Mouse (Mus musculus) gastrocnemius, adult 8-10 months (tissue): Measurements from ENCODE around the gene Slc25a40. TPM values are rescaled to one million over a fixed set of nuclear protein-coding genes. Genes with fewer than 3 reads are reported as not detected.

Experiments used
- DNase-seq, 2 experiments: peaks; one replicate each; pipeline ENCODE4 v3.0.0; 2022; ENCODE audit warnings: low spot score in 2 of 2
- total RNA-seq, 4 experiments: library from RNA; stranded (reverse); gene quantifications; 2 replicates each; pipeline ENCODE4 v1.2.4; 2022

The Slc25a40 gene
- total RNA-seq = 1 to 10 TPM; 3.1 to 3.3 (median 3.1) TPM

- peak; percentile 86 to 88 for DNase-seq
Measured at GRCm38 (mm10) chr5:8422157-8422931, at the start of gene Slc25a40, which contains the start of gene Dbf4. TSS of gene Slc25a40 (plus strand) at chr5:8422850. TSS of gene Dbf4 (minus strand) at chr5:8422716.

- DNase-seq = no peak
Measured at GRCm38 (mm10) chr5:8373415-8373814, 49.2 kb upstream of the Slc25a40 start.

- DNase-seq = no peak
Measured at GRCm38 (mm10) chr5:8374297-8374906, 48.2 kb upstream of the Slc25a40 start.

GRCm38 (mm10) chr5:8393891-8394583 lies 28.6 kb upstream of the Slc25a40 start:
- DNase-seq = no peak

- no peak for DNase-seq
Measured at GRCm38 (mm10) chr5:8397587-8398249, 24.9 kb upstream of the Slc25a40 start.

- DNase-seq = no peak
Measured at GRCm38 (mm10) chr5:8408746-8409145, 13.9 kb upstream of the Slc25a40 start.

- DNase-seq = no peak
Measured at GRCm38 (mm10) chr5:8416683-8417413, 5.8 kb upstream of the Slc25a40 start.

GRCm38 (mm10) chr5:8417443-8417842 lies 5.2 kb upstream of the Slc25a40 start:
- no peak for DNase-seq

GRCm38 (mm10) chr5:8421424-8421823 lies 1.2 kb upstream of the Slc25a40 start:
- no peak for DNase-seq

GRCm38 (mm10) chr5:8422932-8423928 lies 580 bp downstream of the Slc25a40 start:
- DNase-seq = no peak

GRCm38 (mm10) chr5:8424116-8424515 lies 1.5 kb downstream of the Slc25a40 start:
- DNase-seq = no peak

- no peak for DNase-seq
Measured at GRCm38 (mm10) chr5:8425899-8426298, 3.2 kb downstream of the Slc25a40 start.

GRCm38 (mm10) chr5:8437481-8438156 lies 15.0 kb downstream of the Slc25a40 start:
- DNase-seq = no peak

GRCm38 (mm10) chr5:8439095-8439494 lies 16.4 kb downstream of the Slc25a40 start:
- DNase-seq = no peak

- DNase-seq = no peak
Measured at GRCm38 (mm10) chr5:8455565-8455964, 32.9 kb downstream of the Slc25a40 start.

GRCm38 (mm10) chr5:8456561-8456960 lies 33.9 kb downstream of the Slc25a40 start:
- DNase-seq = no peak

- DNase-seq = no peak
Measured at GRCm38 (mm10) chr5:8487989-8488700, 65.5 kb downstream of the Slc25a40 start.

- no peak for DNase-seq
Measured at GRCm38 (mm10) chr5:8488701-8489297, 66.1 kb downstream of the Slc25a40 start.
